ENCODE assay signal across 11 mouse cellular contexts in the genomic region with DNA sequence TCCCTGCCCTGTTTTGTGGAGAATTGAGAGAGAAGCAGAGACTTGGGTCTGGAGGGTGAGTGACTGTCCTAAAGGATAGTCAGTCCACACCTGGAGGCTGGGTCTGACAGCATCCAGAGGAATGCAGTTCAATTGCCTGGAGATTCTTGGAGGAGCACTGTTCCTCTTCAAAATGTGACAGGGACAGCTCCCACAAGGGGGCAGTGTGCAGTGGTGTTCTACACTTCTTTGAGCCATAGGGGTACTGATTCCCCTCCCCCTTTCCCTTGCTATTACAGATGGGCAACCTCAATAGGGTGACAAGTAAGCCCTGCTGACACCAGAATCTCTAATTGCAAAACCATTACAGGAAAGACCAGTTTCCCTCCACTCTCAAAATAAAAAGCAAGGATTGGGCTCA.
DNase-seq lines count a peak whose midpoint lies in the region; ATAC-seq lines count a peak whose summit lies in the region.
"Had no signal": no experiment of that assay in that cellular context is flagged by ENCODE, and none has a peak within 500 bp of the region (broad histone marks: within the 10 kb centered on the region; RNA-seq: fewer than 3 reads in every experiment).

No protein-coding gene starts in this region.

- no peak overlapping the region for H3K27ac ChIP-seq in midbrain, embryonic 10.5 days (replicated peaks)
- H3K27ac ChIP-seq: limb, embryonic 13.5 days; neural tube, embryonic 12.5 days had no signal

- H3K36me3 ChIP-seq in midbrain, embryonic 10.5 days, result no peaks in the 10 kb centered on the region
- H3K36me3 ChIP-seq: limb, embryonic 13.5 days; neural tube, embryonic 12.5 days had no signal

- no peak for ATAC-seq in megakaryocyte-erythroid progenitor cell, adult 5-6 weeks (replicated peaks; ENCODE audit: low FRiP score, low TSS enrichment, poor library complexity, severe bottlenecking)

- H3K4me1 ChIP-seq in midbrain, embryonic 10.5 days, result no peaks in the 10 kb centered on the region
- H3K4me1 ChIP-seq: limb, embryonic 13.5 days; neural tube, embryonic 12.5 days had no signal

- peak; percentile 7 for DNase-seq in kidney, adult 9 months
- no peak for DNase-seq in kidney, postnatal 14 days
- DNase-seq in right cerebral cortex, postnatal 14 days, result peak; percentile 18
- DNase-seq in right cerebral cortex, postnatal 25 days, result no peak
- DNase-seq in adrenal gland, postnatal 36 days, result peak; percentile 17 to 27
- DNase-seq in retina, embryonic 14.5 days (ENCODE audit: low spot score), result peak; percentile 22
- DNase-seq in midbrain, embryonic 10.5 days (ENCODE audit: low spot score), result no peak

- no peak overlapping the region for H3K4me3 ChIP-seq in midbrain, embryonic 10.5 days
- H3K4me3 ChIP-seq: erythroblast, embryonic 14.5 days; limb, embryonic 13.5 days; neural tube, embryonic 12.5 days had no signal

- H3K9me3 ChIP-seq in midbrain, embryonic 10.5 days (replicated peaks), result no peaks in the 10 kb centered on the region
- H3K9me3 ChIP-seq: limb, embryonic 13.5 days; neural tube, embryonic 12.5 days had no signal

- no peaks in the 10 kb centered on the region for H3K27me3 ChIP-seq in midbrain, embryonic 10.5 days (ENCODE audit: low read depth, poor library complexity, severe bottlenecking)
- H3K27me3 ChIP-seq: limb, embryonic 13.5 days; neural tube, embryonic 12.5 days had no signal

Comparison
In these comparisons a context has a peak if more than half of its experiments do, and no peak if none do; other contexts are left out.
1. DNase-seq: peak in kidney, adult 9 months (single experiment), right cerebral cortex, postnatal 14 days (single experiment), adrenal gland, postnatal 36 days (2 of 2) and retina, embryonic 14.5 days (single experiment); none in kidney, postnatal 14 days (single experiment), right cerebral cortex, postnatal 25 days (single experiment) and midbrain, embryonic 10.5 days (single experiment).